Mouse (Mus musculus) midbrain, postnatal 0 days (tissue): ENCODE results near the gene 9130409I23Rik. TPM values are rescaled to one million over a fixed set of nuclear protein-coding genes. Genes with fewer than 3 reads are reported as not detected.

Source experiments
- ATAC-seq: fragments of 200-750 bp; cut with Nextera tagmentation; 2 replicates; pipeline ENCODE4 v1.8.0; 2017; ENCODE audit warnings: moderate number of reproducible peaks, mild to moderate bottlenecking, moderate TSS enrichment, moderate library complexity; ENCODE audit not compliant: low FRiP score
- DNase-seq: peaks from one replicate; pipeline ENCODE4 v3.0.0-alpha.2; 2015; ENCODE audit warnings: low spot score
- H3K27ac ChIP-seq: fragments of 300-500 bp; sonication (generic); 2 replicates; pipeline ENCODE4 v1.5.1; 2014; ENCODE audit warnings: low read depth, mild to moderate bottlenecking, low read length, mixed read lengths
- H3K27me3 ChIP-seq: fragments of 300-500 bp; sonication (generic); 2 replicates; pipeline ENCODE4 v1.6.1; 2014; ENCODE audit warnings: low read length, control low read depth, mixed read lengths; ENCODE audit not compliant: insufficient read depth
- H3K36me3 ChIP-seq: fragments of 300-500 bp; sonication (generic); 2 replicates; pipeline ENCODE4 v1.6.1; 2014; ENCODE audit warnings: low read length, control low read depth, mixed read lengths; ENCODE audit not compliant: insufficient read depth
- H3K4me1 ChIP-seq: fragments of 300-500 bp; sonication (generic); 2 replicates; pipeline ENCODE4 v1.6.1; 2014; ENCODE audit warnings: mild to moderate bottlenecking, control low read depth, antibody characterized with exemption, low read length, mixed read lengths; ENCODE audit not compliant: insufficient read depth
- H3K4me2 ChIP-seq: fragments of 300-500 bp; sonication (generic); 2 replicates; pipeline ENCODE4 v1.6.1; 2014; ENCODE audit warnings: low read depth, mild to moderate bottlenecking, low read length, mixed read lengths; ENCODE audit not compliant: poor library complexity, severe bottlenecking
- H3K4me3 ChIP-seq: fragments of 300-500 bp; sonication (generic); 2 replicates; pipeline ENCODE4 v1.5.1; 2014; ENCODE audit warnings: low read depth, mild to moderate bottlenecking, low read length, moderate library complexity
- H3K9ac ChIP-seq: fragments of 300-500 bp; sonication (generic); replicated peaks from 2 replicates; pipeline ENCODE4 v1.6.1; 2014; ENCODE audit warnings: mild to moderate bottlenecking, low read length, moderate library complexity, mixed read lengths; ENCODE audit not compliant: poor library complexity, severe bottlenecking
- H3K9me3 ChIP-seq: fragments of 300-500 bp; sonication (generic); 2 replicates; pipeline ENCODE4 v1.6.1; 2016; ENCODE audit warnings: low read length, control low read depth
- CTCF ChIP-seq: IDR thresholded peaks from 2 replicates; pipeline ENCODE4 v1.5.1; 2016; ENCODE audit warnings: antibody characterized with exemption, mild to moderate bottlenecking
- WGBS: fragments of 180-500 bp; shearing (Covaris S2); extraction: QIAGEN DNeasy Blood & Tissue Kit; methylation state at CpG from one replicate; pipeline ENCODE4 v1.1.7; 2014; 5-methylcytosine and 5-hydroxymethylcytosine counted together
- polyA plus RNA-seq: library from polyadenylated mRNA; unstranded; fragments of >200 nt; fragmentation: Nextera tagmentation; extraction: Ambion mirVana; gene quantifications from 2 replicates; pipeline ENCODE4 v1.2.1, GENCODE M21; 2015
- total RNA-seq: library from RNA; depleted of rRNA; stranded (reverse); fragments of >200 nt; gene quantifications from 2 replicates; pipeline ENCODE4 v1.2.3, GENCODE M21; 2014

Gene 9130409I23Rik
- total and polyA plus RNA-seq, 2 experiments from 2014 or later = not detected

DNA sequence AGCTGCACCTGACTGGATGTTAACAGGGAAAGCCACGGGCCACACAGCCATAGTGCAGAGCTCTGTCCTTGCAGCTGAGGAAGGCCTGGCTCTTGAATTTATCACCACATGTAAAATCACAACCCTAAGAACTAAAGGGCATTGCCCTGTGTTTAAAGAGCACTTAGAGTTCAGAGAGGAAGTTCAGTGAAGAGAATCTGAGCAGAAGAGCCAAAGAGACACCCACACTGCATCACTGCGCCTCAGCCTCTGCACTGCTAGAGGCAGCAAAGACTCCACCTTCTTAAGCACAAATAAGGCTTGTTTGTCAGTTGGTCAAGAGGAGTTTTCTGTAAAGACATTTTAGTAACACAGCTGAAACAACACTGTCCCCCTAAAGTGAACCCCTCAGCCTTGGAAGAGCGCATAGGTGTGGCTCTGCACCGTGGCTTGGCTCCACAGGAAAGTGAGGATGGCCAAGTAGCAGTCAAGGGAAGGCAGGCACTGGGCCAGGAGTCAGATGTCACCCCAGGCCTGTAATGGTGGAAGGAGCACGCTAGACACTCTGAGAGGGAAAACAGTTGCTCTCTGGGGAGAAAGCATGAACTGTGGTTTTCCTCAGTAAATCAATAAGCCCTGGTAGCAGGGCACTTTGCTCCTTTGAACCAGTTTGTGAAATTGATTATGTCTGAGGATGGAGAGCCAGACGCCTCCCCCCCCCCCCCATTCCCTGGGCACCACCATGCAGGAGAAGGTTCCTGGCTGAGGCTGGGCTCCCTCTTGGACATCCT is 36.1 kb upstream of the 9130409I23Rik start:
- Histone ChIP-seq H3K27ac (no peak overlapping the region), H3K9ac (no peak overlapping the region), H3K4me2 (no peak overlapping the region), H3K36me3 (no peaks in the 10 kb centered on the region), H3K4me1 (no peaks in the 10 kb centered on the region; the same call in 1 of the 2 replicates), H3K4me3 (no peak overlapping the region), H3K9me3 (no peaks in the 10 kb centered on the region), H3K27me3 (no peaks in the 10 kb centered on the region)
- no peak for TF ChIP-seq CTCF
- DNase-seq (peak; percentile 10), ATAC-seq (no peak)
- WGBS = 75% methylated on average over 6 of the region's 6 CpGs

DNA sequence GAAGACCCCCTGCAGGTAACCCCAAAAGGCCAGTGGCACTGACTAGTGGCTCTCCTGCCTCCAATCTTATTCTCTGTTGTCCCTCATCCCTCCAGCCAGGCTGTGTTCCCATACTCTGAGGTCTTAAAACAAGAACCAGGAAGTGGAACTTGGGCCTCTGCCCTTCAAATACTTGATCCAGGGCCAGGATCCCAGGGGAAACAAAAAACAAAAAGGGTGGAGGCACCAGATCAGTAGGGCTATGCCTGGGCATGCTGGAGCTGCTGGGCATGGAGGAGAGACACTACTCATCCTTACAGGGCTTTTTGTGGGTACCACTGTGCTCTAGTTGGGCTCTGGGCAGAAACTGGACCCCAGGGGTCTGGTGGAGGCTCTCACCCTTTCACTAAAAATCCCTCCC is 35.5 kb upstream of the 9130409I23Rik start:
- ATAC-seq (no peak), DNase-seq (peak; percentile 44)
- Histone ChIP-seq H3K36me3 (no peaks in the 10 kb centered on the region), H3K4me1 (no peaks in the 10 kb centered on the region; the same call in 1 of the 2 replicates), H3K27me3 (no peaks in the 10 kb centered on the region), H3K9ac (no peak overlapping the region), H3K4me2 (no peak overlapping the region), H3K4me3 (no peak overlapping the region), H3K27ac (no peak overlapping the region), H3K9me3 (no peaks in the 10 kb centered on the region)
- no peak for TF ChIP-seq CTCF

DNA sequence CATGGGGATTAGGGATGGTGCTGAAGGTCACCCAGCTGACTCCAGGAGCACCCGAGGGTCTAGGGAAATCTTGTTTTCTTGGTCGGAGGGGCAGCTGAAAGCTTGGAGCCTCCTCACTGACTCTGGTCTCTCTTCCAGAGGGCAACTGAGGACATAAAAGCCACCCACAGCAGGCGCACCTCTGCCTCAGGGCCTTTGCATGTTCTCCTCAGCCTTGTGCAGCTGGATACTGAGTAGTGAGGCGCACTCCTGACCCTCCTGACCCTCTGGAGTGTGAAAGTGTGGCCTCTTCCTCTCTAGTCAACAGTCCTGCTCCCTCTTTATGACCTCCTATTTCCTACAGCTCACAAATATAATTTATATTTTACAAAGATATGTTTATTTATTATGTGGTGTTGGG is 35.0 kb upstream of the 9130409I23Rik start:
- Histone ChIP-seq H3K4me2 (peak overlapping the region; percentile 98), H3K9me3 (no peaks in the 10 kb centered on the region), H3K27ac (no peak overlapping the region), H3K9ac (no peak overlapping the region), H3K27me3 (no peaks in the 10 kb centered on the region), H3K4me1 (no peaks in the 10 kb centered on the region; the same call in 1 of the 2 replicates), H3K36me3 (no peaks in the 10 kb centered on the region), H3K4me3 (peak overlapping the region; percentile 54; the same call in 1 of the 2 replicates)
- ATAC-seq (no peak), DNase-seq (no peak)
- WGBS = 81% methylated on average over 4 of the region's 4 CpGs
- TF ChIP-seq CTCF = no peak

DNA sequence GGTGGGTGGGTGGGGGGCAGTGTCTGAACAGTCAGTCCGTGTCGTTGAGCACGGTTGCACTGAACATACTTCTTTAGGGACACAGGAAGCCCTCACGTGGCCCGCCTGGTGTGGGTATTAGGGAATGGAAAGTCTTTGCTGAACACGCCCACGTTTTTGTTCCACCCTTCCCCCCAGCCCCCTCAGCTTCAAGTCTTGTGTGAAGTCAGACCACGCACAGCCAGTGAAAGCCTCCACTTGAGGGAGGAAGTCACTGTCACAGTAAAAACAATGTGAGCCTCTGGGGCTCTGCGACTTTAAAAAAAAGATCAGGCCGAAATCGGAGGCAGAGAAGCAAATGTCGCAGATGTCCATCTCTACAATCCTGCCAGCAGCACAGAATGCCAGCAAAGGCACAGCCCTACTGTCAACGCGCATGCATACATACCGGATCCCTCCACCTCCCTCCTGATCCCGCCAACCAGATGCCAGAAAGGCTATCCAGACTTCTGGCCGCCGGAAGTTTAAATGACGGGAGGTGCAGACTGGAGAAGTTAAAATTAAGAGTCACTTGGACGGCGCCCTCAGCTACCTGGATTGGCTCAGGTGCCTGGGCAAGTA is 34.4 kb upstream of the 9130409I23Rik start:
- no peak for TF ChIP-seq CTCF
- ATAC-seq (peak; percentile 82), DNase-seq (peak; percentile 83)
- peak overlapping the region; percentile 54 for H3K4me3 ChIP-seq
- WGBS = under 1% methylated on average over 21 of the region's 21 CpGs
- H3K36me3 ChIP-seq = no peaks in the 10 kb centered on the region
- H3K9me3 ChIP-seq = no peaks in the 10 kb centered on the region
- no peaks in the 10 kb centered on the region; the same call in 1 of the 2 replicates for H3K4me1 ChIP-seq
- H3K4me2 ChIP-seq = peak overlapping the region; percentile 98
- H3K9ac ChIP-seq = peak overlapping the region; percentile 36; the same call in 1 of the 2 replicates
- no peaks in the 10 kb centered on the region for H3K27me3 ChIP-seq
- H3K27ac ChIP-seq = peak overlapping the region; percentile 38; the same call in 1 of the 2 replicates

DNA sequence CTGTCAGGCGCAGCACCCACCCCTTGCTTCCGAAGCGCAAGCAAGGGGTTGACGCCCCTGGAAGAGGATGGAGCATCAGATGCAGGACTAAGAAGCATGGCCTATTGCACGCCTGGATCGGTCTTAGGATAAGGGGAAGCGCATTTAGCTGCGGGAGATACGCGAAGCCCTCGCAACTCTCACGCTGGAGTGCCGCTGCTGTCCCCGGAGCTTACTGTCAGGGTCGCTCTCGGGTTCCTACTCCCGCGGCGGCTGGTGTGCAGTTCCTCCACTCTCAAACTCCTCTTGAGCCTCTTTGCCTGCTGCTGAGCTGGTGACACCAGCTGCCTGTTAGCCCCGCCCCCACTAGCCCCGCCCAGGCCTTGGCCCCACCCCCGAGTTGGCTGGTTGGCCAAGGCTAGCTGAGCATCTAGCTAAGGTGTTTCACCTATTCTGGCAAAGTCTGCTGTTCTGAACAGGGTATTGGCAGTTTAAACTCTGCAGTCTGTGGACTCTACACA is 33.8 kb upstream of the 9130409I23Rik start:
- peak; percentile 71 for DNase-seq
- under 1% methylated on average over 22 of the region's 22 CpGs for WGBS
- H3K27ac ChIP-seq = peak overlapping the region; percentile 38

More for the DNA sequence above, 33.8 kb upstream of the 9130409I23Rik start:
- Histone ChIP-seq H3K36me3 (no peaks in the 10 kb centered on the region), H3K9ac (0 out of 2 replicates have a peak overlapping the region, but pooled peaks have one; percentile 36), H3K27me3 (no peaks in the 10 kb centered on the region), H3K9me3 (no peaks in the 10 kb centered on the region), H3K4me3 (peak overlapping the region; percentile 54), H3K4me2 (peak overlapping the region; percentile 98), H3K4me1 (no peaks in the 10 kb centered on the region; the same call in 1 of the 2 replicates)
- TF ChIP-seq CTCF = no peak
- peak; percentile 79 for ATAC-seq
